Mouse (Mus musculus): ENCODE measurements around the gene Ano1.
A peak's percentile ranks its signal among the peaks of the same experiment; 100 is the strongest.

The Ano1 gene

DNA sequence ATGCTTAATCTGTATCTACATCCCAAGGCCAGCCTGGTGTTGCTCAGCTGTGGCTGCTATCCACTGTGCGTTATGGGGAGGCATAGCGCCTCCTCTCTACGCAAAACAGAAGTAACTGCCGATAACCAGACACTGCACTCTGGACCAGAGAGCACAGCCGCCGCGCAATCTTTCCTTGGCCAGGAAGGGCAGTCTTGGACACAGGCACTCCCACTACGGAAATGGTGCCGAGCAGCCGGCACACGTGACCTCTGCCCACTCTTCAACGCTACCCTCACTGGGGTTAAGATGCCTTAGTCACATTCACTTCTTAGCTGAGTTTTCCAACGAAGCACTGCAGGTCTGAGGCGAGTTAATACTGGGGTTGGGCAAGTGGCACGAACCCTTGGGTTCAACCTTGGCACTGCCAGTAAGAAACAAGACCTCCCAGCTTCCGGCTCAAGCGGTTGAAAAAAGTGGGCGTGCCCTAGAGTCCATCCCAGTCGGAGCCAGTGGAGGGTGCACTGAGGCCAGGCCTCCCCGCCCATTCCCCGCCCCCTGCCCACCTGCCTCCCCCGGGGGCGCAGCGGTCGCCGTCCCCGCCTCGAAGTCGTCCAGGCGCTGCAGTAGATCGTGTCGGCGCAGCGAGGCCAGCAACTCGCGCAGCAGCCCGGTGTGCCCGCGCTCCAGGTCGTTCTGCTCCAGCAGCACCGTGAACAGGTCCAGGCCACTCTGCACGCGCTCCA is 170.1 kb downstream of the Ano1 start:
- peak; percentile 90 for DNase-seq

DNA sequence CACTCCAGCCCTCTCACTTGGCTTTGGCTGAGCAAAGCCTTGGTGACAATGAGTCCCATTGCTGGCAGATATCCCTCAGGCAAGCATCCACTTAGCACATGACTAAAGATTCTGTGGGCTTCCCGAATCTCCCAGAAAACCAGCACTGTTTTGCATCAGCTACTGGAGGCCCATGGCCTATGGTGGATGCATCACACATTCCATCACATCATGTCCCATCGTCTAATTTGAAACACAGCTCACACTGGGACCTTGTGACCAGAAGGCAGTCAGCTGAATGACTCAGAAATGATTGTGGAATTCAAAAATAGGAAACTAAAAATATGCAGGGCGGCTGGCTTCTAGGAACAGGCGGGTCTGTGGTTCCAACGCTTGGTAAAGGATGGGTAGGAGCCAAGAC is 173.9 kb downstream of the Ano1 start:
- no peak for DNase-seq

DNA sequence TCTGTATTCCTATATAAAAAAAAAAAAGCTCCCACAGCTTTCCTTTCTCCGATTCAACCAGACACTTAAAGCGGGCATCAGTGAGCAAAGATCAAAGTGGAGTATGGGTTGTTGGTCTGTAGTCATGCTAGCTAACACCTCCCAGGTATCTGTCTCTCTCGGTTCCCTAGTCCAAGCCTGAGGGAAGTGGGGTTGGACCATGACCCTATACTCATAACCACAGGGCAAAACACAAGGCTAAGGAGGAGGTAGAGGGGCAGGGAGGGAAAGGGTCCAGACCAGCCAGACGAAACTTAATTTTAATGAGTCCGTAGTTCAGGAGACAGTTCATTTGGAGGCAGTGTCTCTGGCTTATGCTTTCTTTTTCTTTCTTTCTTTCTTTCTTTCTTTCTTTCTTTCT is 179.5 kb downstream of the Ano1 start:
- peak; percentile 30 for DNase-seq

DNA sequence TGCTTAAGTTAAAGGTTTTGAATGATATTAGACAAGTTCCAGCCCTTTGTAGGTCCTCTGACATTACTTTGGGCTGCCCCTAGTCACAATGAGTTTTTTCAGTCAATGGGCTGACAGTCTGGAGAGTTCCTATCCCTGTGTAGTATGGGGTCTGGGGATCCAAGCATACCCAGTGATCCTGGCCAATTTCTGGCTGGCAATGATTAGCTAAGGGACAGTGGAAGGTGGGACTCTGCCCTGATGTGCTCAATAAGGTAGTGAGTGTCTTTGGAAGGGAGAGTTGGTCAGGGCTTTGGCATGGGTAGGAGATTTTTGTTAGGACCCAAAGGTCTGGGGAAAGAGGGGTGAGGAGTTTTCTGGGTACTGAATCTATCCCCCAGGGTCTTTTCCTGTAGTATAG is 180.2 kb downstream of the Ano1 start:
- DNase-seq = peak; percentile 65

DNA sequence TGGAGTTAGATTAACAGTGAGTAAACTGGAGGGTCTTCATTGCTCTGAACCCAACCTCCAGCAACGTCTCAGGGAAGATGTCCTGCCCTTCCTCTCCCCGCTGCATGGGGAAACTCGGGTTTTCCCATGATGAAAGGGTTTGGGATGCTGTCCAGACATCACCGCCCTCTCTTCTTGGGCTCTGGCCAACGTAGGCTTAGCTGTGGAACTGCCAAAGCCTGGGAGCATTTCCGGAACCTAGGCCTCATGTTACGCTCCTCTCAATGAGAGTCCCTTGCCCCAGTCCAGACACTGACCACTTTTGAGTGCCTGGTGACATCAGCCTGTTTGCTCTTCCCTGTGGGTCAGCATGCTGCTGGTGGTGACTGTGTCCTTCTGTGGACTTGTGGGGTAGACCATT is 182.3 kb downstream of the Ano1 start:
- peak; percentile 59 for DNase-seq

DNA sequence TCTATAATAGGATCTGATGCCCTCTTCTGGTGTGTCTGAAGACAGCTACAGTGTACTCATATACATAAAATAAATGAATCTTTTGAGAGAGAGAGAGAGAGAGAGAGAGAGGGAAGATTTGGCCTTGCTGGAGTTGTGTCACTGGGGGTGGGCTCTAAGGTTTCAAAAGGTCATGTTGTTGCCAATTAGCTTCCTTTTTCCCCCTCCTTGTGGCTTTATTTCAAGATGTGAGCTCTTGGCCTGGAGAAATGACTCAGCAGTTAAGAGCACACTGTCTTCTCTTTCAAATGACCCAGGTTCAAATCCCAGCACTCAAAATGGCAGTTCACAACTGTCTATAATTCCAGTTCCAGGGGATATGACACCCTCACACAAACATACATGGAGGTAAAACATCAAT is 183.7 kb downstream of the Ano1 start:
- DNase-seq = no peak

DNA sequence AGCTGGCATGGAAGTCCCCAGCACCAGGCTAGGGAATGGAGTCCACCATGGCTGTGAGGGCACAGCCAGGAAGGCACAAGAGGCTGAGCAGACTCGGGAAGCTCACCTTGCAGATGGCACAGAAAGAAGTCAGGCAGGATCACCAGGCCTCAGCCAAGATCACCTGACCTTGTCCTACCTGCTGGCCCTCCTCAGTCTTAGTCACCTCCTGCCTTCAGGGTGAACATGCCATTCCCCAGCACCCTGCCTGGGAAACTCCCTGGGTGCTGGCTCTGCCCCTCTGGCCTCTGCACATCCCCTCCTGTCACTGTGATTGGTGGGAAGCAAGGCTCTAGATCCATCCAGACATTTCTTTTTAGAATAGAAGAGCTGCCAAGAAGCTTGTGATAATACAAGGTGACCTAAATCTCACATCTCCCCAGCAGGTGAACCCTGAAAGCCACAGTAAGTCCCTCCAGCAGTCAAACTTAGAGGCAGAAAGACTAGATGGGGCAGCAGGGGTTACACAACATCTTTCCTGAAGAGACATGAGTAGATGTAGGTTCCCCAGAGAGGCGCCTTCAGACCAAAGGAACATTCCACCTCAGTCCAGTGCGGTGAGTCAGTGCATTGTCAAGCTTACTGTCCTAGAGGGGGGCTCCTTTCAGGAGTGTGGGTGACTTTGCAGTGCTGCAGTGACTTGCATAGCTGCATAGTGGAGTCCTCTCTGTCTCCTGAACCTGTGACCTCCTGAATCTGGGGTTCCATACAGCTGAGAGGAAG is 184.7 kb downstream of the Ano1 start:
- DNase-seq = no peak

DNA sequence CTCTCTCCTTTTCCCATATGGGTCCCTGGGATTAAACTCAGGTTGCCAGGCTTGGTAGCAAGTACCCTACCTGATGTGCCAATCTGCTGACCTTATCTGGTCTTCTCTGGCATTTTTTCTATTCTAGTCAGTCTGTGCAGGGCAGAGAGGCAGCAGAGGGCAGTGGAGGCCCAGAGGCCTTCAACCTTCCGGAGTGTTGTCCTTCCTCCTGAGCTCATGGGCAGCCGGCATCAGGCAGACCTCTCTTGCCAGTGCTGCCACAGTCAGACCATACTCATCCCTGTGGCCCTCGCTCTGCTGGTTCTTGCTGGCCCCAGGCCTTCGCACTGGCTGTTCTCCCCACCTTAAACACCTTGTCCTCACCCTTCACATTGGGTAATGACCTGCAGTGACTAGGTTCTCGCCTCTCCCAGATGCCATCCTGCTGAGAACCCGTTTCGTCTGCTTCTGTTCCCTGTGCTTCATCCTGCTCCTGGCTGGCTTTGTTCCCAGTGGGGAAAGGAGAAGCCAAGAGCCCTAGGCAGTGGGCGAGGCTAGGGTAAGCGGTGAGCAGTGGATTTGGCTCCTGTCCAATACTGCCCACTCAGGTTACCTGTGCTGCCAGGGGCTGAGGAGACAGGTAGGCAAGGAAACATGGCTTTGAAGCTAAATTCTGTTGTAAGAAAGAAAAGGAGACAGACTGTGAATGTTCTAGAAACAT is 188.2 kb downstream of the Ano1 start:
- peak; percentile 67 for DNase-seq

DNA sequence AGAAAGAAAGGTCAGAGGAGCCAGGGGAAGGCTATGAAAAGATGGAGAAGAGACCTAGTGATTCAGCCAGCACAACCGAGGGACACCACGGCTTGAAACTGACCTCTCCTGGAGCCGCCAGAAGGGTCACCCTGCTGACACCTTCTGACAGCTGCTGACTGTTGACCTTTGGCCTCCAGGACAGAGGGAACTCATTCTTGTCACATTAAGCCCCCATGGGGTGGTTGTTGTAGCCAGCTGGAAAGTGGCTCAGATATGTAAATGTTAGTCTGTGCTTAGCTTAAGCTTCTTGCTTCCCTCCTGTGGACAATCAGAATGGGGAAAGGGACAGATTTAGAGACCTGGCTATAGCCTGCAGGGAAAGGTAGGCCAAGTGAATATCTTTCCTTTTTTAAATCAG is 189.8 kb downstream of the Ano1 start:
- DNase-seq = peak; percentile 31

DNA sequence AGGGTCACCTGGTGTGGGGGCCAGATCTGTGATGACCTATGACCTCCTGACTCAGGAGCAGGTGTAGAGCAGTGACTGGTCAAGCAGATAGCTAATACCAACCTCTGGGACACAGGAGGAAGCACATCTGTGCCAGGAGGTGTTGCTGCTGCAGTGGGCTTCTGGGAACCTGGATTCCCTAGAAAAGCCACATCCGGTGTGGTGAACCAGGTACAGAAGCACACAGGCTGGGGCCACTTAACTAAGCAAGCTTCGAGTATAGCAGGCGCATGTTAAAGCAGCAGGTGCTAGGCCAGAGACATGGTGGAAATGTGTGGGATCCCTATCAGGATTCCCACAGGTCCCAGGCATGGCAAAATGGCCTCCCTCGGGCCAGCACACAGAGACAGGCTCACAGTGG is 191.2 kb downstream of the Ano1 start:
- DNase-seq = no peak

DNA sequence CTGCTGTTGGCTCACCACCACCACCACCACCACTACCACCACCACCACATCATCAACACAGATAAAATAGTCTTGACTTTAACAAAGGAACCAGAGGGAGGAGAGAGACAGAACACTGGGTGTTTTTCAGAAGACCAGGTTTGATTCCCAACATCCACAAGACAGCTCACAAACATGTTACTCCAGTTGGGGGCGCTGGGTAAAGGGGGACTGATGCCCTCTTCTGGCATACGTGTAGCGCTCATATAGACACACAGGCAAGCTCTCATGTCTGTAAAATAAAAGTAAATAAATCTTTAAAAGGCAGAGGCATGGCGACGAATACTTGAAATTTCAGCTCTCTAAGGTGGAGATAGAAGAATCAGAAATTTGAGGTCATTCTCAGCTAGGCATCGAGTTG is 193.2 kb downstream of the Ano1 start:
- no peak for DNase-seq

DNA sequence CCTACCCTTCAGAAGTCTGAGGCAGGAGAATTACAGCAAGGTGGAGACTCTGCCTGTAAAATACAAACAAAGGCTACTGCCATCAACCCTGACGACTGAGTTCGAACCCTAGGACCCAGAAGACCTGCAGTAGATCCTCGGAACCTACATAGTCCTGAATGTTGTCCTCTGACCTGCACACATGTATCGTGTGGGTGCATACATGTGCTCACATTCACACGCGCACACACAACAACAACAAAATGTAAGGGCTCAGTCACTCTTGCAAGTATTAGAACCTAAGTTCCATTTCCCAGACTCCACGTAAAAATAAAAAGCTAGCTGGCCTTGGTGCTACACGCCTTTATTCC is 197.7 kb downstream of the Ano1 start:
- no peak for DNase-seq

DNA sequence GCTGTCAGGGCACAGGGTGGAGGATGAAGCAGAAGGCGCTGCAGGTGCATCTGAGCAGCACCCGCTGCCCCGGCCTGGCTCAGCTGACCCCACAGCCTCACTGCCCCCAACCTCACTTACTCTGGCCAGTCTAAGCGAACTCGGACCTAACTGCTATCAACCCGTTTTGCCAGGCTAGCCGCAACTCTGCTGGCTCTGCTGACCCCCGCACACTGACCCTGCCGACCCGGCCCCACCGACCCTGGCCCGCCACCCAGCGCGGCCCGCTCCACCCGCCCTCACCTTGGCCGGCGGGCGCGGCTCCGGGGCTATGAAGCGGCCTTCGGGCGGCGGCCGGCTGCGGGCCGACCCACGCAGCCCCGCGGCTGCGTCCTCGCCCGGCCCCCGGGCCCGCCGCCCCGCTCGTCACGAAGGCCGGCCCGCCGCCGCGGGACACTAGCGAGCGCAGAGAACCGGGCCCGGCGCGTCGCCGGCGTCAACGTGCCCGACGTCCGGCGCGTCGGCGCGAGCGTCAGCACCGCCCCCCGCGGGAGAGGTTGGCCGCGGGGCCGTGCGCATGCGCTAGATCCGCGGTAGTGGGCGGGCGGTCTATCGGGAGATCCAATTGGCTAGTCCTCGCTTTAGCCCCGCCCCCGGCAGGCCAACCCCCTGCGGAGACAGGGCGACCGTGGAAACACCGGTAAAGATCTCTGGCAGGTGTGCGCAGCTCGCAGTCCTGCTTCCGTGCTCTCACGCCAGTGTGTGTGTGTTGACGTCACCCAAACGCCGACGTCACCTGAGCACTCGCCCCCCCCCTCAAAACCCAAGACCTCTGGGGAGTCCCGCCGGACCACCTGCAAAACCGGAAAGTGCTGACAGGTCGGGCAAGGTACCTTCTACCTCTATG is 198.3 kb downstream of the Ano1 start, which contains the start of gene Ppfia1:
Ppfia1 (minus strand) TSS at position 493 of the 886 bp plus-strand sequence.
- peak; percentile 99 for DNase-seq

DNA sequence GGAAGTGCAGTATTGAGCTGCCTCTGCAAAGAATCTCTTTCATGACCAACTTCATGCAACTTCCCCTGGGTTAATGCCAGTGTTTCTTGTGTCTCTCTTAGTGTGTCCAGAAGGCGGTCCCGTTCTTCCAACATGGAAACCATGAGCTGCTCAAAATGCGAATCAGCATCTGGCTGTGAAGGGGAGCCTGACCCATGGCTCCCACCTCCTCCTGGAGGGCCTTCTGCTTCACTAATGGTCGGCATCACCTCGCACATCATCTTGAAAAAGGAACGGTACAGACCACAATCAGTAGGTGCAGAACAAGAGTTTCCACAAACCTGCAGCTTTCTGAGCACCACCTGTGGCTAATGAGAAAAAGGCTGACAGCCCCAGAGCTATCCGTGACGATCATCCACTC is 199.5 kb downstream of the Ano1 start:
- no peak for DNase-seq

DNA sequence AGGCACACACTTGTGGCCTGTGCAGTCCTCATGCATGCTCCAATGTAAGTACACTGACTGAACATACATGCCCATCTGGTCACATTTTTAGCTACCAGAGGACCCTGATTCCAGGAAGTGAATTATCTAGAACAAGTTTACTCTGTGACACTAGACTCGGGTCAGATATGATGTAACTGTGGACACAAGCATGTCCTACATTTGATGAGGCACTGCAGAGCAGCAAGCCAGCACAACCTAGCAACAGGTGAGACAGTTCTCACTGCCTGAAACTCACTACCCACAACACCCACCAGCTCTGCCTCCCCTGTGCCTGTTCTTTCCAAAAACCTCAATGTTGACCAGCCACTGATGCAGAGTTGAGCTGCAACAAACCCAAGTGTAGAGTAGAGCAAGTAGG is 201.0 kb downstream of the Ano1 start:
- DNase-seq = no peak

DNA sequence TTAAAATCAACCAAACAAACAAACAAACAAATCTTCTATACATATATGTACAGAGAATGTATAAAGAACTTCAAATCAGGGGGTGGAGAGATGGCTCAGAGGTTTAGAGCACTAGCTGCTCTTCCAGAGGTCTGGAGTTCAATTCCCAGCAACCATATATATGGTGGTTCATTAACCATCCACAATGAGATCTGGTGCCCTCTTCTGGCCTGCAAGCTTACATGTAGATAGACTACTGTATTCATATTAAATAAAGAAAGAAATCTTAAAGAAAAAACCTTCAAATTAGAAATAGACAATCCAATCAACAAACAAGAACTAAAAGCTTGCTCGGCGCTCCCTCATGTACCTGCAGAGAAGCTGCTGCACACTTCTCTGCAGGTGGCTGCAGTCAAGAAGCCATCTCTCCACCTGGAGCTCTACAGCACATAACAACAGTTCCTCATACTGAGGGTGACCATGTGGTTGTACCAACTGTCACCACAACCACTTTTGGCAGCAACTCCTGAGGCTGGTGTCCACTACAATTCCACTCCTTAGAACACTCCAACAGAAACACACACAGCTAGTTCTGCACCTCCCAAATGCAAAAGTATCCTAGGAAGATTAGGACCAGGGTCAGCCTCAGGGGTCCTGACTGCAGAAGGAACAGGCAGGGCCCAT is 201.7 kb downstream of the Ano1 start:
- DNase-seq = no peak

DNA sequence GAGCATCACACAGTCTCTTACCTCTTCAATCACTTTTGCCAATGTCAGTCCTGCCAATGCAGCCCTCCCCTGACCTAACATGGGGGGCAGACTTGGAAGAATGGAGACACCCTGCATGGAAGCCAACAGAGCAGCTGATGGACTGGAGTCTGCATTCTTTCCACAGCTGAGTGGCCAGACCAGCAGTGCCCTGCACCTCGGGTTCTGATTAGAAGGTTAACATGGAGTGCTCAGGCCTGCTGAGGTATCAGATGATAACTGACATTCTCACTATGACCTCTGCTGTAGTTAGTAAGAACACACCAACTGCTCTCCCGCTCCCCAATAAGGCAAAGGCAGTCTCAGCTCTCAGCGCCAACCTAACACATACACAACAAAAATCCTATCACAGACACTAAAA is 206.5 kb downstream of the Ano1 start:
- peak; percentile 20 for DNase-seq

DNA sequence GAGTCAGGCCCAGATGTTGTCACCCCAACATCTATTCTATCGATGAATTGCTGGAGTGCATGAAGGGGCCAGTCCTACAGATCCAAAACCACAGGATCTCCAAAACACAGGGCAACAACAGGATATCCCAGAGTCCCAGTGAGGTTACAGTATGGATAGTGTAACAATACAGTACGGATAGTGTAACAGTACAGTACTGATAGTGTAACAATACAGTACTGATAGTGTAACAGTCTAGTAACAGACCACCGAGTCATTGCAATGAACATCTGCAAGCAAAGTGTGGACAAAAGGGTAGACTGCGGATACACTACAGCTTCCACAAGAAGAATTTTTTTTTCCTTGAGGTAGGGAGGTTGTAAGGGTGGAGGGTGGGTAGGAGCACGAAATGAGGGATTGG is 210.4 kb downstream of the Ano1 start:
- DNase-seq = no peak

DNA sequence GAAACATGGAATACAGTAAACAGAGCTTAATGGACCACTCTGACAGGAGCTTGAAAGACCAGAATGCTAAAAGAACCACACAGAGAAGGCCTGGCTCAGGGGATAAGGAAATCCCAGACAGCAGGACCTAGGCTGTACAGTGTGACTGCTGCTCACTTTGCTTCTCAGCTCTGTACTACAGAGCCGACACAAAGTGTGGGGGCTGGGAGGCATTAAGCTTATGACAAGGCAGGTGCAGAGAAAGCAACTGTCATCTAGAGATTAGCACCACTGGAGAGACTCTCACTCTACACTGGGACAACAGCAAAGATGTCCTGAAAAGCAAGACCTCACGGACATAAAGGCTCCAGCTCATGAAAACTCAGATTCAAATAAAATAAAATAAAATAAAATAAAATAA is 212.6 kb downstream of the Ano1 start:
- no peak for DNase-seq

Data from kidney, postnatal 10 days (tissue).